Mouse (Mus musculus) kidney, postnatal 0 days (tissue): Measurements from ENCODE around the gene Ndufb8. TPM values are rescaled to one million over a fixed set of nuclear protein-coding genes. Genes with fewer than 3 reads are reported as not detected.

Experiments
- ATAC-seq: fragments of 200-750 bp; cut with Nextera tagmentation; replicated peaks from 2 replicates; pipeline ENCODE4 v1.8.0; 2017; ENCODE audit warnings: low read depth, moderate number of reproducible peaks, moderate TSS enrichment, moderate library complexity; ENCODE audit not compliant: low FRiP score
- DNase-seq: peaks from one replicate; pipeline ENCODE4 v3.0.0-alpha.2; 2016; ENCODE audit warnings: low spot score
- H3K27ac ChIP-seq: fragments of 300-500 bp; sonication (generic); 2 replicates; pipeline ENCODE4 v1.5.1; 2014; ENCODE audit warnings: mild to moderate bottlenecking
- H3K27me3 ChIP-seq: fragments of 300-500 bp; sonication (generic); 2 replicates; pipeline ENCODE4 v1.6.1; 2014; ENCODE audit warnings: low read length, mixed read lengths; ENCODE audit not compliant: insufficient read depth
- H3K36me3 ChIP-seq: fragments of 300-500 bp; sonication (generic); 2 replicates; pipeline ENCODE4 v1.6.1; 2014; ENCODE audit warnings: low read length, mixed read lengths; ENCODE audit not compliant: insufficient read depth
- H3K4me1 ChIP-seq: fragments of 300-500 bp; sonication (generic); replicated peaks from 2 replicates; pipeline ENCODE4 v1.6.1; 2014; ENCODE audit warnings: antibody characterized with exemption, low read length, mixed read lengths; ENCODE audit not compliant: insufficient read depth
- H3K4me2 ChIP-seq: fragments of 300-500 bp; sonication (generic); 2 replicates; pipeline ENCODE4 v1.6.1; 2014; ENCODE audit warnings: mild to moderate bottlenecking, low read length, moderate library complexity, mixed read lengths
- H3K4me3 ChIP-seq: fragments of 300-500 bp; sonication (generic); replicated peaks from 2 replicates; pipeline ENCODE4 v1.5.1; 2014; ENCODE audit warnings: low read depth, low read length
- H3K9ac ChIP-seq: fragments of 300-500 bp; sonication (generic); 2 replicates; pipeline ENCODE4 v1.6.1; 2014; ENCODE audit warnings: low read depth, low read length
- H3K9me3 ChIP-seq: fragments of 300-500 bp; sonication (generic); replicated peaks from 2 replicates; pipeline ENCODE4 v1.6.1; 2016; ENCODE audit warnings: low read length, inconsistent platforms, mixed read lengths
- CTCF ChIP-seq: IDR thresholded peaks from 2 replicates; pipeline ENCODE4 v1.5.1; 2016; ENCODE audit warnings: antibody characterized with exemption, low read depth, mild to moderate bottlenecking, moderate library complexity
- WGBS: fragments of 180-500 bp; shearing (Covaris S2); extraction: QIAGEN DNeasy Blood & Tissue Kit; methylation state at CpG from one replicate; pipeline ENCODE4 v1.1.7; 2014; 5-methylcytosine and 5-hydroxymethylcytosine counted together
- polyA plus RNA-seq: library from polyadenylated mRNA; unstranded; fragments of >200 nt; fragmentation: Nextera tagmentation; extraction: Ambion mirVana; gene quantifications from 2 replicates; pipeline ENCODE4 v1.2.1, GENCODE M21; 2015

Ndufb8 gene
- polyA plus RNA-seq: 963 and 1,015 TPM in 2 replicates

- Histone ChIP-seq H3K4me3 (peak within 1 kb of the TSS; percentile 71), H3K36me3 (peaks cover 22% of the 10 kb centered on the region), H3K27ac (peak within 1 kb of the TSS; percentile 52), H3K9ac (peak within 1 kb of the TSS; percentile 84), H3K27me3 (no peaks in the 10 kb centered on the region), H3K9me3 (no peaks in the 10 kb centered on the region), H3K4me2 (peak within 1 kb of the TSS; percentile 84), H3K4me1 (no peaks in the 10 kb centered on the region; the same call in 1 of the 2 replicates)
- under 1% methylated on average over 50 of the region's 50 CpGs for WGBS
- no peak for TF ChIP-seq CTCF
- peak; percentile 94 for DNase-seq
- ATAC-seq: peak; percentile 81
Measured at GRCm38 (mm10) chr19:44554861-44555590, at the start of gene Ndufb8. Ndufb8 (minus strand) TSS chr19:44555440.

- no peak for TF ChIP-seq CTCF
- Histone ChIP-seq H3K4me2 (no peak overlapping the region), H3K4me1 (no peaks in the 10 kb centered on the region), H3K27me3 (no peaks in the 10 kb centered on the region), H3K4me3 (no peak overlapping the region), H3K9me3 (no peaks in the 10 kb centered on the region), H3K9ac (no peak overlapping the region), H3K36me3 (no peaks in the 10 kb centered on the region), H3K27ac (no peak overlapping the region)
- WGBS: 92% methylated on average over 14 of the region's 14 CpGs
- no peak for ATAC-seq
- no peak for DNase-seq
Measured at GRCm38 (mm10) chr19:44594180-44594579, 38.9 kb upstream of the Ndufb8 start.

- no peak overlapping the region for H3K27ac ChIP-seq
- no peaks in the 10 kb centered on the region for H3K4me1 ChIP-seq
- TF ChIP-seq CTCF: no peak
- no peaks in the 10 kb centered on the region for H3K36me3 ChIP-seq
- no peak for ATAC-seq
- DNase-seq: no peak
- no peak overlapping the region for H3K4me2 ChIP-seq
- no peak overlapping the region for H3K9ac ChIP-seq
- 66% methylated on average over 6 of the region's 6 CpGs for WGBS
- H3K9me3 ChIP-seq: no peaks in the 10 kb centered on the region
- H3K27me3 ChIP-seq: no peaks in the 10 kb centered on the region
- H3K4me3 ChIP-seq: no peak overlapping the region
Measured at GRCm38 (mm10) chr19:44591638-44592037, 36.4 kb upstream of the Ndufb8 start.

- DNase-seq: no peak
- H3K9ac ChIP-seq: no peak overlapping the region
- 75% methylated on average over 18 of the region's 18 CpGs for WGBS
- H3K27ac ChIP-seq: no peak overlapping the region
- TF ChIP-seq CTCF: no peak
- H3K9me3 ChIP-seq: no peaks in the 10 kb centered on the region
- H3K27me3 ChIP-seq: no peaks in the 10 kb centered on the region
- no peak for ATAC-seq
- no peak overlapping the region for H3K4me2 ChIP-seq
- no peaks in the 10 kb centered on the region for H3K36me3 ChIP-seq
- H3K4me3 ChIP-seq: no peak overlapping the region
- H3K4me1 ChIP-seq: no peaks in the 10 kb centered on the region
Measured at GRCm38 (mm10) chr19:44590992-44591391, 35.8 kb upstream of the Ndufb8 start.

GRCm38 (mm10) chr19:44589591-44590223, 34.5 kb upstream of the Ndufb8 start:
- ATAC-seq: no peak; the same call in 1 of the 2 replicates
- no peak for TF ChIP-seq CTCF

GRCm38 (mm10) chr19:44588036-44588435, 32.8 kb upstream of the Ndufb8 start:
- Histone ChIP-seq H3K4me3 (no peak overlapping the region), H3K27ac (no peak overlapping the region), H3K4me2 (no peak overlapping the region), H3K27me3 (no peaks in the 10 kb centered on the region), H3K36me3 (no peaks in the 10 kb centered on the region), H3K9me3 (no peaks in the 10 kb centered on the region), H3K9ac (no peak overlapping the region), H3K4me1 (no peaks in the 10 kb centered on the region)
- DNase-seq (no peak), ATAC-seq (no peak)
- WGBS: 51% methylated on average over 4 of the region's 4 CpGs
- TF ChIP-seq CTCF: no peak

More at GRCm38 (mm10) chr19:44589591-44590223, 34.5 kb upstream of the Ndufb8 start:
- Histone ChIP-seq H3K27ac (no peak overlapping the region), H3K9me3 (no peaks in the 10 kb centered on the region), H3K27me3 (no peaks in the 10 kb centered on the region), H3K4me1 (no peaks in the 10 kb centered on the region), H3K4me3 (no peak overlapping the region), H3K36me3 (no peaks in the 10 kb centered on the region), H3K9ac (no peak overlapping the region), H3K4me2 (no peak overlapping the region)
- 36% methylated on average over 7 of the region's 7 CpGs for WGBS
- no peak for DNase-seq
